Mouse (Mus musculus): ENCODE measurements around the gene Ryr1. TPM values are rescaled to one million over a fixed set of nuclear protein-coding genes. Genes with fewer than 3 reads are reported as not detected.

The Ryr1 gene
- polyA plus RNA-seq (2014; fragmentation: Nextera tagmentation; extraction: Ambion mirVana) = 0.52 and 0.71 TPM in 2 replicates

DNA sequence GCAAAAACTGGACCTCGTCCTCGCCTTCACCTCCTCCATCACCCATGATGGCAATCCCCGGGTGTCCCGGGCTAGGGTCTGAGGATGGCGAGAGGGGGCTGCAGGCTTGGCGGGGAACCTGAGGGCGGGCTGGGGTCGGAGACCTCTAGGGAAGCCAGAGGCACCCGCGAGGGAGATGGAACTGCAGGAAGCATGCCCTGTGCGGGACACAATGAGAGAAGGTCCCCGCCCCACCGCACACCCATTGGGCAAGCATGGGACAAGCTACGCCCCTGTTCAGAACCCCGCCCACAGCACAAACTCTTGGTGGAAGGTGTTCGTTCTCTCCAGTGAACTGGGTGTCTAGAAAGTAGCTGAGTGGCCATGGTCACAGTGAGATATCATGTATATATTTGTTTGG is at the start of gene Ryr1:
Ryr1 (minus strand) TSS at position 210 of the 400 bp plus-strand sequence.
- Histone ChIP-seq H3K4me1 (replicated peaks; ENCODE audit: control insufficient read depth, insufficient read depth, low read length) (peaks cover 15% of the 10 kb centered on the region), H3K27ac (ENCODE audit: low read depth, low read length) (no peak within 1 kb of the TSS), H3K4me3 (ENCODE audit: low read depth, low read length) (peak within 1 kb of the TSS; percentile 47), H3K27me3 (replicated peaks; ENCODE audit: control insufficient read depth, insufficient read depth, low read length) (no peaks in the 10 kb centered on the region), H3K36me3 (ENCODE audit: control insufficient read depth, insufficient read depth, low read length) (no peaks in the 10 kb centered on the region), H3K9ac (ENCODE audit: low read depth, low read length) (peak within 1 kb of the TSS; percentile 57; the same call in 1 of the 2 replicates), H3K4me2 (peak within 1 kb of the TSS; percentile 75), H3K9me3 (ENCODE audit: control insufficient read depth, low read length) (no peaks in the 10 kb centered on the region)
- DNase-seq (ENCODE audit: low spot score) = peak; percentile 72
- under 1% methylated on average over 16 of the region's 16 CpGs for WGBS
- peak; percentile 86 for ATAC-seq (replicated peaks; ENCODE audit: low FRiP score)

GRCm38 (mm10) chr7:29172390-29173016 is 47.5 kb upstream of the Ryr1 start:
- no peak overlapping the region for H3K4me3 ChIP-seq (ENCODE audit: low read depth, low read length)
- DNase-seq (ENCODE audit: low spot score) (peak; percentile 46), ATAC-seq (replicated peaks; ENCODE audit: low FRiP score) (no peak)
- no peak overlapping the region for H3K9ac ChIP-seq (ENCODE audit: low read depth, low read length)
- H3K27me3 ChIP-seq (replicated peaks; ENCODE audit: control insufficient read depth, insufficient read depth, low read length) = peaks cover 50% of the 10 kb centered on the region
- 37% methylated on average over 32 of the region's 32 CpGs for WGBS
- no peak overlapping the region for H3K27ac ChIP-seq (ENCODE audit: low read depth, low read length)
- H3K9me3 ChIP-seq (ENCODE audit: control insufficient read depth, low read length) = no peaks in the 10 kb centered on the region
- peak overlapping the region; percentile 87 for H3K4me2 ChIP-seq
- peaks cover 26% of the 10 kb centered on the region for H3K4me1 ChIP-seq (replicated peaks; ENCODE audit: control insufficient read depth, insufficient read depth, low read length)
- H3K36me3 ChIP-seq (ENCODE audit: control insufficient read depth, insufficient read depth, low read length) = peaks cover 24% of the 10 kb centered on the region

DNA sequence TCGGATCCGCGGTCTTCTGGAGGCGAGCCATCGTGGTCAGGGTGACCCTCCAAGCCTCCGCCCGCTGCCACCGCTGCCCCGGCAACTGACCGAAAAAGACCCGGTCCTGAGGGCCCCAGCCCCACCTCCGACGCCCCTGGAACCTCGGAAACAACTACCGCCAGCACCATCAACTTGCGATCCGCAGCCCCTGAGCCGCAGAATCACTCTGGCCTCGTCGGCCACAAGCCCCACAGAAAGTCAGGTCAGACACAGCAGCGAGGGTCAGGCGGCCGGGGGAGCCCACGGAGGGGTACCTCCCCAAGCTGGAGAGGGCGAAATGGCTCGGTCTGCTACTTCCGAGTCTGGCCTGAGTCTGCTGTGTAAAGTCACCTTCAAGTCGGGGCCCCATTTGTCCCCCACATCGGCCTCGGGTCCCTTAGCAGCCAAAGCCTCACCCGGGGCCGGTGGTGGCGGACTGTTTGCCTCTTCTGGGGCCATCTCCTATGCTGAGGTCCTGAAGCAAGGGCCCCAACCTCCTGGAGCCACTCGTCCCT is 46.7 kb upstream of the Ryr1 start:
- Histone ChIP-seq H3K4me1 (replicated peaks; ENCODE audit: control insufficient read depth, insufficient read depth, low read length) (peaks cover 26% of the 10 kb centered on the region), H3K36me3 (ENCODE audit: control insufficient read depth, insufficient read depth, low read length) (peaks cover 24% of the 10 kb centered on the region), H3K27me3 (replicated peaks; ENCODE audit: control insufficient read depth, insufficient read depth, low read length) (peaks cover 56% of the 10 kb centered on the region), H3K9ac (ENCODE audit: low read depth, low read length) (peak overlapping the region; percentile 56), H3K4me3 (ENCODE audit: low read depth, low read length) (peak overlapping the region; percentile 52), H3K27ac (ENCODE audit: low read depth, low read length) (no peak overlapping the region), H3K9me3 (ENCODE audit: control insufficient read depth, low read length) (no peaks in the 10 kb centered on the region), H3K4me2 (peak overlapping the region; percentile 87)
- DNase-seq (ENCODE audit: low spot score) = no peak
- 8% methylated on average over 34 of the region's 34 CpGs for WGBS
- ATAC-seq (replicated peaks; ENCODE audit: low FRiP score) = no peak

DNA sequence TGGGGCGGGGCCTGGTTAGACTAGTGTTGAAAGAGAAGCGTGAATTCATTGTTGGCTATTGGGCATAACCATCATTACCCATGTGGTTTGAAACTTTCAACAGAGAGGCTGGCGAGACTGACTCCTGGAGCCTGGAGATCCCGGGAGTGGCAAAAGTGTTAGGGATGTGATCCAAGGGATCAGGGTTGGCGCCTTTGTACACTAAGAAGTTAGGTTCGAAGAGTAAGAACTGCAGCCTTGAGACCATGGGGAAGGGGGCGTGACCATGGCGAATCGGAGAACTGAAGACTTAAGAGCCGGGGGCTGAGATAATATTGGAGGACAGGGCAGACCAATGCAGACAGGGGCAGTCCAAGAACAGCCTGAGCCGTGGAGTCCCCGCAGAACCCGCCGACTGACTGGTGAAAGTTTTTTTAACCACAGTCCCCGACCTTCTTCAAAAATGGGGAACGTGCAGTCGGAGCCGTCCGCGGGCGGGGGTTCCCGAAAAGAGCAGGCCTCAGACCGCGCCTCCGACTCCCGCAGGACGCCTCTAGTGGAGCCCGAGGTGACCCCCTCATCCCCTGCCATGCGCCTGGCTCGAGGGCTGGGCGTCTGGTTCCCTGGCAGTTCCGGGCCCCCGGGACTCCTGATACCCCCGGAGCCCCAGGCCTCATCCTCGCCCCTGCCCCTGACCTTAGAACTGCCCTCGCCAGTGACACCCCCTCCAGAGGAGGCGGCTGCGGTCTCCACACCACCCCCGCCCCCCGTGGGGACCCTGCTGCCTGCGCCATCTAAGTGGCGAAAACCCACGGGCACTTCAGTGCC is 46.0 kb upstream of the Ryr1 start:
- WGBS = 2% methylated on average over 43 of the region's 43 CpGs
- Histone ChIP-seq H3K9me3 (ENCODE audit: control insufficient read depth, low read length) (no peaks in the 10 kb centered on the region), H3K36me3 (ENCODE audit: control insufficient read depth, insufficient read depth, low read length) (peaks cover 21% of the 10 kb centered on the region), H3K27me3 (replicated peaks; ENCODE audit: control insufficient read depth, insufficient read depth, low read length) (peaks cover 56% of the 10 kb centered on the region), H3K4me3 (ENCODE audit: low read depth, low read length) (peak overlapping the region; percentile 52), H3K4me1 (replicated peaks; ENCODE audit: control insufficient read depth, insufficient read depth, low read length) (peaks cover 26% of the 10 kb centered on the region), H3K9ac (ENCODE audit: low read depth, low read length) (peak overlapping the region; percentile 56), H3K4me2 (peak overlapping the region; percentile 87), H3K27ac (ENCODE audit: low read depth, low read length) (no peak overlapping the region)
- peak; percentile 15; the same call in 1 of the 2 replicates for ATAC-seq (replicated peaks; ENCODE audit: low FRiP score)
- DNase-seq (ENCODE audit: low spot score) = no peak

DNA sequence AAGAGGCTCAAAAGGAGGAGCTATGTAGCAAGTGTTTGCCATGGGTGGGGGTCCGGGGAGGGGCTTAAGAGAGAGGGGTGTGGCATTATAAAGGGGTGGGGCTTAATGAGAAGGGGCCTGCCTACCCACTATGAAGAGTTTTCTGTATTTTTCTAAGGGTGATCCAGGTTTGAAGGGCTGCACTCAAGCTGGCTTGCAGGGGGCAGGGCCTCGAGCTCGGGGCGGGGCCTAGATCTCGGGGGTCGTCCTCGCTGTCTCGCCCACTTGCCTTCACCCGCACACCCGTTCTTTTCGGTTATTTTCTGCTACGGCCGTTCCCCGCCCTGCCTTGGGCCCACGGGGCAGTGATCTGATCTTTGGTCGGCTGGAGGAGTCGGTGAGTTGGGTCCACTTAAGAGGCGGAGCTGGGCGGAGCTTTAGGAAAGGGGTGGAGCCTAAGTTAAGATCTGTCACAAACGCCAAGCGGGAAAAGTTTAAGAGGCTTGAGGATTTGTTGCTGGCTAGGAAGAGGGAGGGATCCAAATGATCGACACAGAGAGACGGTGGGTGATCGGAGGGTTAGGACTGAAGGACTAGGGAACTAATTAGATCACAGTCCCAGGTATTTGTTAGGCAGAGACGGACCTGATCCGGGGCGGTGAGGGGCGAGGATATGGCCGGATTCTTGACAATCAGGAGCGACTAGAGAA is 45.2 kb upstream of the Ryr1 start, which contains the start of the genes Ggn and Spred3:
Ggn (plus strand) TSS at position 145 of the 689 bp plus-strand sequence.
Spred3 (minus strand) TSS at position 346 of the 689 bp plus-strand sequence.
- H3K4me3 ChIP-seq (ENCODE audit: low read depth, low read length) = peak within 1 kb of the TSS; percentile 52
- peaks cover 16% of the 10 kb centered on the region; the same call in 1 of the 2 replicates for H3K36me3 ChIP-seq (ENCODE audit: control insufficient read depth, insufficient read depth, low read length)
- H3K9ac ChIP-seq (ENCODE audit: low read depth, low read length) = peak within 1 kb of the TSS; percentile 56
- H3K4me1 ChIP-seq (replicated peaks; ENCODE audit: control insufficient read depth, insufficient read depth, low read length) = peaks cover 26% of the 10 kb centered on the region
- peak within 1 kb of the TSS; percentile 87 for H3K4me2 ChIP-seq
- under 1% methylated on average over 30 of the region's 30 CpGs for WGBS
- DNase-seq (ENCODE audit: low spot score) = peak; percentile 79
- ATAC-seq (replicated peaks; ENCODE audit: low FRiP score) = peak; percentile 55
- no peaks in the 10 kb centered on the region for H3K9me3 ChIP-seq (ENCODE audit: control insufficient read depth, low read length)
- H3K27ac ChIP-seq (ENCODE audit: low read depth, low read length) = peak within 1 kb of the TSS; percentile 34; the same call in 1 of the 2 replicates
- peaks cover 56% of the 10 kb centered on the region for H3K27me3 ChIP-seq (replicated peaks; ENCODE audit: control insufficient read depth, insufficient read depth, low read length)

GRCm38 (mm10) chr7:29169231-29170065 is 44.5 kb upstream of the Ryr1 start:
- peak overlapping the region; percentile 56 for H3K9ac ChIP-seq (ENCODE audit: low read depth, low read length)
- DNase-seq (ENCODE audit: low spot score) = peak; percentile 78
- H3K9me3 ChIP-seq (ENCODE audit: control insufficient read depth, low read length) = no peaks in the 10 kb centered on the region
- H3K4me2 ChIP-seq = peak overlapping the region; percentile 87
- H3K4me1 ChIP-seq (replicated peaks; ENCODE audit: control insufficient read depth, insufficient read depth, low read length) = peaks cover 26% of the 10 kb centered on the region
- no peak overlapping the region for H3K27ac ChIP-seq (ENCODE audit: low read depth, low read length)
- ATAC-seq (replicated peaks; ENCODE audit: low FRiP score) = peak; percentile 58
- 0% methylated on average over 30 of the region's 39 CpGs for WGBS
- H3K36me3 ChIP-seq (ENCODE audit: control insufficient read depth, insufficient read depth, low read length) = peaks cover 10% of the 10 kb centered on the region; the same call in 1 of the 2 replicates
- H3K27me3 ChIP-seq (replicated peaks; ENCODE audit: control insufficient read depth, insufficient read depth, low read length) = peaks cover 56% of the 10 kb centered on the region
- peak overlapping the region; percentile 52 for H3K4me3 ChIP-seq (ENCODE audit: low read depth, low read length)

GRCm38 (mm10) chr7:29168791-29169230 is 43.8 kb upstream of the Ryr1 start:
- no peak for ATAC-seq (replicated peaks; ENCODE audit: low FRiP score)
- no peak for DNase-seq (ENCODE audit: low spot score)
- Histone ChIP-seq H3K9ac (ENCODE audit: low read depth, low read length) (no peak overlapping the region), H3K27me3 (replicated peaks; ENCODE audit: control insufficient read depth, insufficient read depth, low read length) (peaks cover 55% of the 10 kb centered on the region), H3K36me3 (ENCODE audit: control insufficient read depth, insufficient read depth, low read length) (peaks cover 6% of the 10 kb centered on the region; the same call in 1 of the 2 replicates), H3K27ac (ENCODE audit: low read depth, low read length) (no peak overlapping the region), H3K9me3 (ENCODE audit: control insufficient read depth, low read length) (no peaks in the 10 kb centered on the region), H3K4me2 (peak overlapping the region; percentile 87), H3K4me3 (ENCODE audit: low read depth, low read length) (peak overlapping the region; percentile 52), H3K4me1 (replicated peaks; ENCODE audit: control insufficient read depth, insufficient read depth, low read length) (peaks cover 26% of the 10 kb centered on the region)
- WGBS = 1% methylated on average over 14 of the region's 14 CpGs
